Mouse (Mus musculus) kidney, adult 11 months (tissue): ENCODE measurements around the gene Gid8.

Source experiments
- DNase-seq: peaks from one replicate; pipeline ENCODE4 v3.0.0; 2022

Gid8 gene

DNA sequence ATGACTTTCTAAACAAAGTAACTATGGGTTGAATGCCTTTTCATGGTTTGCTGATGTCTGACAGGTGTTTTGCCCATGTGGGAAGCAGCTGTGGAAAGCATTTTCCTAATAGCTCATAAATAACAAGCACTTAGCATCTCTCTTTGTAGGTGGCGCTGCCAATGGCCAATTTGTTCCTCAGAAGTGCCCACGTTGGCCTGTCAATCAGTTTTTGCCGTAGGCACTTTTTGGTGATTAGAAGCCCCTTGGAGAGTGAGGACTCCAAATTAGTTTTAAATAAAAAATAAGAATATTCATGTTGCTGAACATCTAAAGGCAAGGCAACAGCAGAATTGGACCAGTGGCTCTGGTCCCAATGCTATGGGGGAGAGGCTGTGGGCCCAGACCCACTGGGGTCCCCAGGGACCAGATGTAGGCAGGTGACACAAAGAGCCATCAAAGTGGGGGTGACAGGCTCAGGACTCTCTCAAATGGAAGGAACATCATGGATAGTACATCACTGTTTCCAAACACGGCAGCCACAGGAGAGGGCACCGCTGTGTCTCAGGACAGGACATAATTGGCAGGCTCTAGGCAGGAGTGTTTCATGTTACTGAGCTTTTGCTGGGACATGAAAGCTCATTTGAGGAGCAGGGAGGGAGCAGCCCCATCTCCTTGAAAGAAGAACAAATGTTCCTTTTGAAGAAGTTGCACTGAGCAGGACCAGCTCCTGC is 45.2 kb downstream of the Gid8 start:
- DNase-seq: no peak

DNA sequence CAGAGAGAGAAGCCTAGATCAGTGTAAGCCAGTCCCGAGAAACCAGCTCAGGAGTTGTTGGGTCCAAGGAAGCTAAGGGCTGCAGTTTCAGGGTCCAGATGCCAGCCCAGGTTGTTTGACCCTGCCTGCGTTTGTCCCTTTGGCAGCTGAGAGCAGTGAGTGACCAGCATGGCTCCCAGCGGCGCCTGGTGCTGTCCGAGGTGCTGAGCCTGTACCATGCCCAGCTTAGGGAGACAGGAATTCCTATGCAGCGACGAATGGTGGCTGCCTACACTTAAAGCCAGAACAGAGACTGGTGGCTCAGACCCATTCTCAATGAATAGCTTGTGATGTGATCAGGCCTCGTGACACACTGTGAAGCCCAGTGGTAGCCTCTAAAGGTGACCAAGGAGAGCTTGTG is 46.0 kb downstream of the Gid8 start:
- DNase-seq: peak; percentile 16

DNA sequence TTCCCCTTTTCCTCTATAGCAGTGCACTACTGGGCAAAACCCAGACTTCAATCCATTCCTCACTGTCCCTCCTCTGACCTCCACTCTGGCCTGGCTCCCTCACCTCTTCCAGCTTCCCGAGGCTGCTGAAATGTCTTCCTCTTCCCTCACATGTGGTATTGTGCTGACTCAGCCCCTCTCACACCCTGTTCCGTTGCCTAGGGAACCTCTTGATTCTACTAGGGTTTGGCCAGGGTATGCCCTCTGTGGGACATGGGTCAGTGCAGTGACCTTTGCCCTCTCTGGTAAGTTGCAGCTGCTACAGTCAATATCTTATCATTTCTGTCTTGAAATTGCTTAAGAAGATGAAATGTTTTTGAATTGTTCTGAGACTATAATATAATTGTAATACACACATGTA is 46.9 kb downstream of the Gid8 start:
- DNase-seq: no peak

DNA sequence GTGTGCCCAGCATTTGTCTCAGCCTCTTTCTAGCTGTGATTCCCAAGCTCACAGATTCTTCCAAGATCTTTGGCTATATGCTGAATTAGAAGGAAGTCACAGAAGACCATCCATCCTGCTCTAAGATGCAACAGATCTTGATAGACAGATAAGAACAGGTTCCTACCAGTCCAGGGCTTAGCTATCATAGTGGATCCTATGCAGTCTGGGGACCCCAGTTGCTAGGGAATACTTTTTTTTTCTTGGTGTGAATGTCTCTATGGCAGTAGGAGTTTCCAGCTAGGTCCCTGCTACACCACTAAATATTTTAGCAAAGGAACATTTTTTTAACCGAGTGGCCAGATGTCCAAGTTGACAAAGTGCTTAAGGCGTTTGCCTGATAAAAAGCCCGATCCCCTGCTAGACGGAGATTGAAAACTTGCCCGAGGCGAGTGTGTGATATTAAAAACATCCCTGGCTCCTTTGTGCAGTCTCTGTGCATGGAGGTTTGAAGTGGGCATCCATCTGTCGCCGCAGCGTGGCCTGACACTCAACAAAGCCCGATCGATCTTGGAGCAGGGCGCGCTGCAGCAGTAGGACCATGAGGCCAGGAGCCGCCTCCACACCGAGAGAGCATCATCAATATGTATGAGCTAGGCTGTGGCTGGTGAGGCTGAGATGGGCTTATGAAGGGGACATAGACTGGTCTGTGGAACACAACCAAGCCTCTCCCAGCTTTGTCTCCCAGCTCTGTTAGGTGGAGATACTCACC is 48.8 kb downstream of the Gid8 start:
- DNase-seq: no peak

DNA sequence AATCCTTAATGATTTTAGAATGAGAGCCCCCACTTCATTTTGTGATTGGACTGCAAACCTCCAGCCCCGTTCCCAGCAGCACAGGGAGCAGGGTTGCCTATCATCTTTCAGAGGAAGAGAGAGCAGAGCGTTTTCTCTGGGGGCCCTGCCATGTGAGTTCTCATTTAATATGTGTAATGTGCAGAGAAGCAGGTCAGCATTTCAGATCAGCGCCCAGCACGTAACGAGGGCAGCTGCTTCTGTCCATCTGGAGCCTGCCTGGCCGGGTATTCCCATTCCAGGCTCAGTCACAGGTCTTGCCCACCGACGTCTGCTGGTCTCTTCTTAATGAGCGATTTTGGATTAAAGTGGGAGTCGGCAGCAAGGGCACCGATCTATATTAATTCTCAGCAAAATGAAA is 55.1 kb downstream of the Gid8 start:
- DNase-seq: no peak

DNA sequence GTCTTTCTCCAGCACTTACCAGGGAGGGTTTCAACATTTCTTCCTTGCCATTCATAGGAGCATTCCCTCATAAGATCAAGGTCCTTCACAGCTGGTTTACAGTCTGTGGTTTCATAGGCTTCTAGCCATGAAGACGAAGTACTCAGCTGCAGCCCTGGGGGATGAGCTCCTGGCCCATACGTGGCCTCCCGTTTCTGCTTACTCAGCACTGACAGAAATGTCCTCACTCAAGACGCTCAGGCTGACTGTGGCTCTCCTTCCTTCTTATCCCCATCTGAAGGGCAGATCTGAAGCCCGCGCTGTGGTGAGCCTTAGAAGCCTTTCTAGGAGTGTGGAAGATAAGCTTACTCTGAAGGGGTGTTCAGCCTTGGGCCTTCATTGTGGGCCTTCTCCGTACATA is 55.8 kb downstream of the Gid8 start:
- DNase-seq: no peak
